Mouse (Mus musculus): ENCODE measurements around the gene Cbx7. TPM values are rescaled to one million over a fixed set of nuclear protein-coding genes. Genes with fewer than 3 reads are reported as not detected.

Cbx7 gene
- polyA plus RNA-seq, 1 experiment from 2014 or later = 4.8 TPM

DNA sequence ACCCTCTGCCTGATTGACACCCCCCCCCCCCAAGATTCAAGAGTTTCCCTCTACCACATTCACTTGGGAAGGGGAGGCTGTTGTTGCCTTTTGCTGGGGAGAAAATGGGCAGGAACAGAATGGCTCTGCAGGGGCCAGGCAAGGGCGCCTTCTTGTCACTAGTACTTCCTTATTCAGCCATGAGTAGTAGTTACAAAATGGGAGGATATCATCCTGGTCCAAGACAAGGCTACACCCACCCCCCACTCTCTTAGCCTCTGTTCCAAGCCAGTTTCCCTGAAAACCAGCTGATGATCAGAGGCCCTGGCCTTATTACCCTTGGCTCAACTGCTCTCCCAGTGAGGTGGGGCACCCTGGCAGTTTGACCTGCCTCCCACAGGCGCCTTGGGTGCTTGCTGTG, 42.2 kb downstream of the Cbx7 start:
- 78% methylated on average over 2 of the region's 2 CpGs for WGBS
- H3K27me3 ChIP-seq (ENCODE audit: control insufficient read depth, insufficient read depth, low read depth, low read length) = peaks cover 5% of the 10 kb centered on the region
- ATAC-seq = no peak

DNA sequence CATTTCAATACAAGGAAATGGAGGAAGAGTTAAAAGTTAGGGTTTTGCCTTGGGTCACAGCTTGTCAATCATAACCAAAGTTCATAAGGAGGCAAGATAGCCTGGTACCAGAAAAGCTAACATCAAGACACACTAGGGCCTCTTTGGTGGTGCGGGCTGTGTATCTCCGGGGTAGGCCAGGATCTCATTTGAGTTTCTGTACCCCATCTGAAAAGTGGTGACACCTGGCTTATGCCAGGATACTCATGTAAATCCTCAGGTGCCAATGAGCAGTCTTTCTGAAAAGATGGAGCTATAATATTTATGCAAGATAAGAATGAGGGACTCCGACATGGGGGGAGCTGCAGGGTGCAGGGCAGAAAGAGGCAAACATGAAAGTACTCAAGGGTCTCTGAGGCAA, 42.6 kb downstream of the Cbx7 start:
- 90% methylated on average over 3 of the region's 3 CpGs for WGBS
- peaks cover 4% of the 10 kb centered on the region for H3K27me3 ChIP-seq (ENCODE audit: control insufficient read depth, insufficient read depth, low read depth, low read length)
- peak overlapping the region; percentile 87 for H3K4me2 ChIP-seq (ENCODE audit: low read length)
- H3K4me3 ChIP-seq (ENCODE audit: low read depth, low read length) = peak overlapping the region; percentile 64; the same call in 1 of the 2 replicates
- H3K9ac ChIP-seq (ENCODE audit: low read depth, low read length) = peak overlapping the region; percentile 66; the same call in 1 of the 2 replicates
- H3K4me1 ChIP-seq (ENCODE audit: control insufficient read depth, insufficient read depth, low read length) = peaks cover 16% of the 10 kb centered on the region
- H3K27ac ChIP-seq (ENCODE audit: low read length) = no peak overlapping the region
- no peaks in the 10 kb centered on the region for H3K9me3 ChIP-seq (replicated peaks; ENCODE audit: control insufficient read depth, low read length, poor library complexity, severe bottlenecking)
- no peaks in the 10 kb centered on the region for H3K36me3 ChIP-seq (ENCODE audit: control insufficient read depth, insufficient read depth, low read length)
- no peak for ATAC-seq

More for the DNA sequence above, 42.2 kb downstream of the Cbx7 start:
- Histone ChIP-seq H3K36me3 (ENCODE audit: control insufficient read depth, insufficient read depth, low read length) (no peaks in the 10 kb centered on the region), H3K9me3 (replicated peaks; ENCODE audit: control insufficient read depth, low read length, poor library complexity, severe bottlenecking) (no peaks in the 10 kb centered on the region), H3K4me3 (ENCODE audit: low read depth, low read length) (no peak overlapping the region), H3K9ac (ENCODE audit: low read depth, low read length) (no peak overlapping the region), H3K27ac (ENCODE audit: low read length) (no peak overlapping the region), H3K4me1 (ENCODE audit: control insufficient read depth, insufficient read depth, low read length) (peaks cover 20% of the 10 kb centered on the region), H3K4me2 (ENCODE audit: low read length) (no peak overlapping the region)

DNA sequence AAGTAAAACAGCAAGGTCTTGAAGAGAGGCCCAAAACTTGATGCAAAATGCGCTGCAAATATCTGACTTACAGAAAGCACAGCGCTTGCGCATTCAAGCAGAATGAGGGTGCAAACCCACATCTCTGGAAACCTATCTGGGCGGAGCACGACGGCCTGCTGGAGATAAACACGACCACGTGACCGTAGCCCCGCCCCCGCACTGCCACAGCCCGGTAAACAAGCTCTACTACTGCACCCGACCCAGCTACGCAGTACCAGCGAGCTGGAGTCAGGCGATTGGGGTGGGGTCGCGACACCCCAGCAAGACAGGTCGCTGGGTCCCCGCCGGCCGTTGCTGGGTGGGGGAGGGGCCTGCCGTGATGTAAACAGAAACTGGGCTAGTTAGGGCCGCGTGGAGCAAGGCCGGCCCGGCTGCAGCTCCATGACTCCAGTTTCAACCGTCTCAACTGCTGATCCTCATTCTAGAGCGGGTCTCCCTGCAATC, 43.2 kb downstream of the Cbx7 start:
- Histone ChIP-seq H3K9me3 (replicated peaks; ENCODE audit: control insufficient read depth, low read length, poor library complexity, severe bottlenecking) (no peaks in the 10 kb centered on the region), H3K27me3 (ENCODE audit: control insufficient read depth, insufficient read depth, low read depth, low read length) (no peaks in the 10 kb centered on the region), H3K27ac (ENCODE audit: low read length) (peak overlapping the region; percentile 64; the same call in 1 of the 2 replicates), H3K4me3 (ENCODE audit: low read depth, low read length) (peak overlapping the region; percentile 64), H3K36me3 (ENCODE audit: control insufficient read depth, insufficient read depth, low read length) (no peaks in the 10 kb centered on the region), H3K9ac (ENCODE audit: low read depth, low read length) (peak overlapping the region; percentile 66), H3K4me1 (ENCODE audit: control insufficient read depth, insufficient read depth, low read length) (peaks cover 12% of the 10 kb centered on the region), H3K4me2 (ENCODE audit: low read length) (peak overlapping the region; percentile 87)
- WGBS = under 1% methylated on average over 29 of the region's 29 CpGs
- ATAC-seq = peak; percentile 78

DNA sequence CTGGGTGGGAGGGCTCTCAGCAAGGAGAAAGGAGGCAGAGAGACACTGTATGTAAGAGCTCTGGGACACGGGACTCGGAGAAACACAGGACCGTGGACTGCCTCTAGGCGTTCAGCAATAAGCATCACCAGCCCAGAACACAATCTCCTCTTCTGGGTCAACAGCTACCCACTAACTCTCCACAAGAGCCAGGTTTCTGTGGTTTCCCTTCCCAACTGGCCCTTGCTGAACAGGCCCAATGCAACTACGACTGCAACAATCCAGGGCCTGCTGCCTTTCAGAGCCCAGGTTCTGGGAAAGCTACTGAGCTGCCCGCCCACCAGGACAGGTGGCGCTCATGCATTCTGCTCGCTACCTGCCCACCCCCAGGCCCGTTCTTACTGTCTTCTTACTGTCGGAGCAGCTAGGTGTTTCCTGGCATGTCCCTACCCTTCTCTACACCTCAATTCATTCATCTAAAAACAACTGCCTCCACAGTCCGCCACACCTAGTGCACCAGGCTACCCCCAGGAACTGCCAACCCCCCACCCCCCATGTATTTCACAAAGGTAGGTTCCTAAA, 44.0 kb downstream of the Cbx7 start:
- peaks cover 9% of the 10 kb centered on the region for H3K4me1 ChIP-seq (ENCODE audit: control insufficient read depth, insufficient read depth, low read length)
- H3K27me3 ChIP-seq (ENCODE audit: control insufficient read depth, insufficient read depth, low read depth, low read length) = no peaks in the 10 kb centered on the region
- peak overlapping the region; percentile 87 for H3K4me2 ChIP-seq (ENCODE audit: low read length)
- WGBS = 85% methylated on average over 11 of the region's 11 CpGs
- peak overlapping the region; percentile 66 for H3K9ac ChIP-seq (ENCODE audit: low read depth, low read length)
- ATAC-seq = no peak
- no peaks in the 10 kb centered on the region for H3K9me3 ChIP-seq (replicated peaks; ENCODE audit: control insufficient read depth, low read length, poor library complexity, severe bottlenecking)
- peak overlapping the region; percentile 64 for H3K4me3 ChIP-seq (ENCODE audit: low read depth, low read length)
- peak overlapping the region; percentile 64; the same call in 1 of the 2 replicates for H3K27ac ChIP-seq (ENCODE audit: low read length)
- no peaks in the 10 kb centered on the region for H3K36me3 ChIP-seq (ENCODE audit: control insufficient read depth, insufficient read depth, low read length)

DNA sequence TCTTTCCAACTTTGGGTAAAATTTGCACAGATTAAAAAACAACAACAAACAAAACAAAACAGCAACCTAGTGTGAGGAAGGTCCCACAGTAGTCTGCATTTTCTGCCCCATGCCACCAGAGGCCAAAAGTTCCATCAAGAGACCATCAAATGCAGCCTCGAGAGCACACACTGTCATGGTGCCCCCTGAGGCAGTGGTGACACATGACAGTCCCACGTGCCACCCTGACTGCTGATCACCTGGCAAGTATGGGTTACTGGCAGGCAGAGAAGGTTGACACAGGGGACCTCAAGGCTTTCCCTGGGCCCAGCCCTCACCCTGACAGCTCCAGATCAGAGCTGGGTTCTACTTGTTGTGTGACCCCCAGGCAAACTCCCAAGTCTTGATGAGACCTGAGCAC, 51.1 kb downstream of the Cbx7 start:
- ATAC-seq = no peak
- no peak overlapping the region for H3K4me2 ChIP-seq (ENCODE audit: low read length)
- H3K27me3 ChIP-seq (ENCODE audit: control insufficient read depth, insufficient read depth, low read depth, low read length) = no peaks in the 10 kb centered on the region
- no peak overlapping the region for H3K4me3 ChIP-seq (ENCODE audit: low read depth, low read length)
- H3K36me3 ChIP-seq (ENCODE audit: control insufficient read depth, insufficient read depth, low read length) = peaks cover 6% of the 10 kb centered on the region; the same call in 1 of the 2 replicates
- no peak overlapping the region for H3K9ac ChIP-seq (ENCODE audit: low read depth, low read length)
- H3K27ac ChIP-seq (ENCODE audit: low read length) = no peak overlapping the region
- H3K9me3 ChIP-seq (replicated peaks; ENCODE audit: control insufficient read depth, low read length, poor library complexity, severe bottlenecking) = no peaks in the 10 kb centered on the region
- no peaks in the 10 kb centered on the region for H3K4me1 ChIP-seq (ENCODE audit: control insufficient read depth, insufficient read depth, low read length)
- 67% methylated on average over 2 of the region's 2 CpGs for WGBS

DNA sequence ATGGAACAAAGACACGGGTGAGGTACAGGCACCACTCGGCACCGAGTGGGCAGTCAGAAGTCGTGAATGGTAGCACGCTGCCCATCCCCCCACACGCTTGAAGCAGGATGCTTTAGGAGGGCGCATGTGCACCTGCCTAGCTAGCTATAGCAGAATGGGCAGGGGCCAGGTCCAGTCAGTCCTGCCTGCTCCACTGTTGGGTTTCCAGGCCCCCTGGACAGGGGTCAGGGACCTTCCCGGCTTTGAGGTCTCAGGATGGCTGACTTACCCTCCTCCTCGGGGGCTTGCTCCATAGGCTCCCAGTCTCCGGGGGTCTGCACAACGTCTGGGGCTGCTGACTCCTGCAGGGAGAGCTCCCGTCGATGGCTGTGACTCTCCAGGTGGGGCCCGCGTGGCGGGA, 52.4 kb downstream of the Cbx7 start:
- H3K36me3 ChIP-seq (ENCODE audit: control insufficient read depth, insufficient read depth, low read length) = peaks cover 6% of the 10 kb centered on the region; the same call in 1 of the 2 replicates
- no peak overlapping the region for H3K4me2 ChIP-seq (ENCODE audit: low read length)
- 88% methylated on average over 16 of the region's 16 CpGs for WGBS
- H3K9ac ChIP-seq (ENCODE audit: low read depth, low read length) = no peak overlapping the region
- no peak overlapping the region for H3K27ac ChIP-seq (ENCODE audit: low read length)
- H3K4me1 ChIP-seq (ENCODE audit: control insufficient read depth, insufficient read depth, low read length) = no peaks in the 10 kb centered on the region
- H3K4me3 ChIP-seq (ENCODE audit: low read depth, low read length) = no peak overlapping the region
- ATAC-seq = no peak
- no peaks in the 10 kb centered on the region for H3K27me3 ChIP-seq (ENCODE audit: control insufficient read depth, insufficient read depth, low read depth, low read length)
- no peaks in the 10 kb centered on the region for H3K9me3 ChIP-seq (replicated peaks; ENCODE audit: control insufficient read depth, low read length, poor library complexity, severe bottlenecking)

DNA sequence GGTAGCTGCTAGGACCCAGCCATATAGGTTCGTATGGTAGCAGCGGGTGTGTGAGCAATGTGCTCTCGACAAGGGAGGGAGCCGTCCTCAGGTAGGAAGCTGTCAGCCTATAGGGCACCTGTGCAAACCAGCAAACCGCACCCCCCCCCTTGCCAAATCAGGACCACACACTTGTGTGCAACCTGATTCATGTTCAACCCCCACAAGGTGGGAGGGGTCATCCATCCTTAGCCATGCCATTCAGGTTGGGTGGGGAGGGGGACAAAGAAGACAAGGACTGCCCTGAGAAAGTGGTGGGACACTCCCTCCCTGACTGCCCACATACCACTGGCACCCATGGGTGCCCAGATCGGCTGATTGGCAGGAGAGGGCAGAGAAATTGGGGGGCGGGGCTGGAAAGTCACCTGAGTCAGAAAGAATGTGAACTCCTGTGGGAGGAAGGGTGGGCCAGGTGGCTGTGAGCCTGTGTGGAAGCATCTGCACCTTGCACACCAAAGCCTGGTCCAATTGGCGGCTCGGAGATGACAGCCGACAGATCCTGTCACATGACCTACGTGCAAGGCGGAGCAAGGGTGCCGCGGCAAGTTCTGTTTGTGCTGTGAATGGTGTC, 53.7 kb downstream of the Cbx7 start:
- Histone ChIP-seq H3K4me3 (ENCODE audit: low read depth, low read length) (no peak overlapping the region), H3K4me2 (ENCODE audit: low read length) (no peak overlapping the region), H3K27ac (ENCODE audit: low read length) (no peak overlapping the region), H3K27me3 (ENCODE audit: control insufficient read depth, insufficient read depth, low read depth, low read length) (no peaks in the 10 kb centered on the region), H3K36me3 (ENCODE audit: control insufficient read depth, insufficient read depth, low read length) (peaks cover 6% of the 10 kb centered on the region; the same call in 1 of the 2 replicates), H3K9me3 (replicated peaks; ENCODE audit: control insufficient read depth, low read length, poor library complexity, severe bottlenecking) (no peaks in the 10 kb centered on the region), H3K4me1 (ENCODE audit: control insufficient read depth, insufficient read depth, low read length) (no peaks in the 10 kb centered on the region), H3K9ac (ENCODE audit: low read depth, low read length) (no peak overlapping the region)
- WGBS = 96% methylated on average over 14 of the region's 14 CpGs
- ATAC-seq = no peak

DNA sequence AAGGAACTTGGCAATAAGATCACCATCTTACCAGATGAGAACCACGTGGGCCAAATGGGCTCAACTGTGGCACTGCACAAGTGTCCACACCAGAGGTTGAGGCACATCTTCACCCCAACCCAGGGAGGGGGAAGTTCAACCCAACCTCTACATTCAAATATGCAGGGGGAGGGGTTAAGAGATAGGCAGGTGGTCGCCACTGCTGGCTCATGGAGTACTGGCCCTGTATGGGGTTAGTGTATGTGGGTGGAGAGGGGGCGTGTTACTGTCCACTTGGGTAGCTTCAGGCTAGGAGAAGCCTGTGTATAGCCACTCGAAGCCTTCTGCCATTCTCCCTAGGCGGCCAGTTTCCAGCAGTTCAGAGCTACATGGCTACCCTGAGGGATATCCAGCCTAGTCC, 54.8 kb downstream of the Cbx7 start:
- WGBS = 80% methylated on average over 5 of the region's 5 CpGs
- no peaks in the 10 kb centered on the region for H3K9me3 ChIP-seq (replicated peaks; ENCODE audit: control insufficient read depth, low read length, poor library complexity, severe bottlenecking)
- no peak overlapping the region for H3K9ac ChIP-seq (ENCODE audit: low read depth, low read length)
- no peaks in the 10 kb centered on the region for H3K4me1 ChIP-seq (ENCODE audit: control insufficient read depth, insufficient read depth, low read length)
- H3K27ac ChIP-seq (ENCODE audit: low read length) = no peak overlapping the region
- no peaks in the 10 kb centered on the region for H3K27me3 ChIP-seq (ENCODE audit: control insufficient read depth, insufficient read depth, low read depth, low read length)
- H3K4me3 ChIP-seq (ENCODE audit: low read depth, low read length) = no peak overlapping the region
- H3K36me3 ChIP-seq (ENCODE audit: control insufficient read depth, insufficient read depth, low read length) = peaks cover 6% of the 10 kb centered on the region; the same call in 1 of the 2 replicates
- ATAC-seq = no peak
- H3K4me2 ChIP-seq (ENCODE audit: low read length) = no peak overlapping the region

DNA sequence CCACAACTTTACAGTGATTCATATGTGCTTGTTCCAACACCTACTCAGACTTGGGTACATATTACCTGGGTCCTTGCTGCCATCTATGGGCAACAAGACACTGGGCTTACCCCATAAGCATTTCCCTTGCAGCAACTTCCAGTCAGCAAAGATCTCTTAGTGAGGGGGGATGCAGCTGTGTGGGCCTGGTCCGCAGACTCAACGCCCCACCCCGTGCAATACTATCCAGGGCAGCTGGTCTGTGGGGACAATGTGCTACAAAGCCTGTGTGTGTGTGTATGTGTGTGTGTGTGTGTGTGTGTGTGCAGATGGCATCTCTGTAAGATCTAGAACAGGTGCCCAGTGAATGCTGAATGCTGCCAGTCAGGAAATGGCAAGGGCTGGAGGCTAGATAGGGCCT, 56.6 kb downstream of the Cbx7 start:
- ATAC-seq = no peak
- H3K9me3 ChIP-seq (replicated peaks; ENCODE audit: control insufficient read depth, low read length, poor library complexity, severe bottlenecking) = no peaks in the 10 kb centered on the region

More for the DNA sequence above, 56.6 kb downstream of the Cbx7 start:
- Histone ChIP-seq H3K4me1 (ENCODE audit: control insufficient read depth, insufficient read depth, low read length) (no peaks in the 10 kb centered on the region), H3K36me3 (ENCODE audit: control insufficient read depth, insufficient read depth, low read length) (peaks cover 4% of the 10 kb centered on the region; the same call in 1 of the 2 replicates), H3K4me3 (ENCODE audit: low read depth, low read length) (no peak overlapping the region), H3K9ac (ENCODE audit: low read depth, low read length) (no peak overlapping the region), H3K27me3 (ENCODE audit: control insufficient read depth, insufficient read depth, low read depth, low read length) (no peaks in the 10 kb centered on the region), H3K4me2 (ENCODE audit: low read length) (no peak overlapping the region), H3K27ac (ENCODE audit: low read length) (no peak overlapping the region)
- 88% methylated on average over 3 of the region's 3 CpGs for WGBS

All from midbrain, embryonic 16.5 days (tissue).